Mouse (Mus musculus): ENCODE measurements around the gene Fam102b. TPM values are rescaled to one million over a fixed set of nuclear protein-coding genes. Genes with fewer than 3 reads are reported as not detected.

Fam102b gene
- total RNA-seq, 2 experiments from 2014 or later: 32.5 to 34.8 TPM

DNA sequence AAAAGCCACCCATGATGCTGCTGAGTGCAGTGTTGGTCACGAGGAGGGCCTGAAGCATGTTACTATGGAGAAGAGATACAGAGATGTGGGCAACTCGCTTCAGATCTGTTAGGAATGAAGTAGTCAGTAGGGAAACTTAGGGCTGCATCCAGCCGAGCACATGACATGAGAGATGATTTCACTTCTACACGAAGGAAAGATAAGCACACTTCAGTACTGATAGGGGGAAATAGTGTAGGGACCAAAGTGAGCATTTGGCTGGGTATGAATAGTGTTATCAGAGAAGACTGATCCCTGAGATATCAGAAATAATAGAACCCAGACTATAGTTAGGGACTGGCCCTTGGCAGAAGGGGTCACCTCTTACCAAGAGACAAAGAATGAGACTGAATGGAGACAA lies 14.8 kb downstream of the Fam102b start:
- DNase-seq (ENCODE audit: low spot score in 2 of 2): no peak

DNA sequence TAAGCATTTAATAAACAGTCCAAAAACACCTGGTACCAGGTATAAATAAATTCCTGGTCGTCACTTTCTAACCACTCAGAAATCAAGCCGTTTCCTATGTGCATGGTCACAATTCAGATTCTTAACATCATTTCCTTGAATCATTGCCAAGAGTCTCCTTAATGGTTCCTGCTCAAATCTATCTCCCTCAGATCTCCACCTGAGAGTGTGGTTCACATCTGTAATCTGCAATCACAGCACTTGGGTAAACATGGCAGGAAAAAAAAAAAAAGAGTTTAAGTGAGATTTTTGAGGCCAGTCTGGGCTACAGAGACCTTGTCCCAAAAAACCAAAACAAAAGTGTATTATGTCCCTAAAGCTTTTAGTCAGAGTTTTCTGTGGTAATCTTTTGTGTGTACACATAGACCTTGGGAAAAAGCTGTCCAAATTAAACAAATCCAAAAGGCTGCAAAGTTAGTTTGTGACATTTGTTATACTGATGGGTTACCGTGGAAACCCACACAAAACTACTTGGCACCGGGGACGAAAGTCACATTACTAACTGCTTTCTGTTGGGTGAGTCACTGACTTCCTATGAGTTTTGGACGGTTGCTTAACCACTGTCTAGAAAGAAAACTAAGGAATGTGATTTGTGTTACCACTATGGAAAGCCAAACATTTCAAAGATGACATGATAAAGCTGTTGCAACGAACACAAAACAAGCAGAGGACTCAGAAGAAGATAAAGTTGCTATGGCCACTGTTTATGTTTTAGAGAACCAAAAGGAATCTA lies 16.7 kb downstream of the Fam102b start:
- DNase-seq (ENCODE audit: low spot score in 2 of 2): no peak

DNA sequence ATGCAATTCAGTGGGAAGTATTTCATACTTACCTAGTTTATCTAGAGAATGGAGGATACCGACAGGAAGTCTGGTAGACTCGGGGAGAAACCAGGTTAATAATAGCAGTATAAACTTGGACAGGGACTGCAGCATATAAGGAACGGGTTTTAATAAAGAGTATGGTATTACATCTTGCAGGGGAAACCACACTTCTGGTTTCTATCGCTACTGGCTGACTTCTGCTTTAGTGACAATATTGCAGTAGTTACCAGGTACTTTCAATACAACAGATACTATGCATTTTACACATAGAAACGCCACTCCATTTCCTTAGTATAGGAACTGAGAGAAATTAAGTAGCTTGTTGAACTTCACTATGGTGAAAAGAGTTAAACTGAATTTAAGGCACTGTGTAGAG lies 19.2 kb downstream of the Fam102b start:
- no peak for DNase-seq (ENCODE audit: low spot score in 2 of 2)

DNA sequence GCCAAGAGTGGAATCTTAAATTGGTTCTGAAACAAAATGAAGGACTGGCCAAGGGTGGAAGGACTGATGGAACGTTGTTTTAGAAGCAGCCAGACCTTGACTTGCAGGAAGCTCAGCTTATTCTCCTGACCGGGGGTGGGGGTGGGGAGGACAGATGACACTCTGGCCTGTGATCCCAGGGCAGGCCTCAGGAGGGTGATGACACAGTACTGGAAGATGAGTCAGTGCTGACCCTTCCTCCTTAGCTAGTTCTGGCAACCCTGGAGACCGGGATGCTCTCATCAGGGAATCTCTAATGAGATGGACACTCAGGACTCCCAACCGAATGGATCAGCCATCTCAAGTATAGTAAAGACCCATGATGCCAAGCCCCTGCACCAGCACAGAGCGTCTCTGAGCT lies 21.6 kb downstream of the Fam102b start:
- DNase-seq (ENCODE audit: low spot score in 2 of 2): no peak

DNA sequence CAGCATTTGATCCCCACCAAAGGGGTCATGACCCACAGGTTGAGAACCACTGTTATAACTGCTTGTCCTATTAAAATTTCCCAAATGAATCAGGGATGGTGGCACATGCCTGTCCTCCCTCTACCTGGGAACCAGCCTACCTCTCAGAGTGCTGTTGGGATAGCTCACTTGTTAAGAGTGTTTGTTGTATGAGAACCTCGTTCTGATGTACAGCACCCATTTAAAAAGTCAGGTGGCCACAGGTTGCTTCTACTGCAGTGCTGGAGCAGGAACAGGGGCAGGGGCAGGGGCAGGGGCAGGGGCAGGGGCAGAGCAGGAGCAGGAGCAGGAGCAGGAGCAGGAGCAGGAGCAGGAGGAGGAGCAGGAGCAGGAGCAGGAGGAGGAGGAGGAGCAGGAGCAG lies 28.2 kb downstream of the Fam102b start:
- DNase-seq (ENCODE audit: low spot score in 2 of 2): no peak

DNA sequence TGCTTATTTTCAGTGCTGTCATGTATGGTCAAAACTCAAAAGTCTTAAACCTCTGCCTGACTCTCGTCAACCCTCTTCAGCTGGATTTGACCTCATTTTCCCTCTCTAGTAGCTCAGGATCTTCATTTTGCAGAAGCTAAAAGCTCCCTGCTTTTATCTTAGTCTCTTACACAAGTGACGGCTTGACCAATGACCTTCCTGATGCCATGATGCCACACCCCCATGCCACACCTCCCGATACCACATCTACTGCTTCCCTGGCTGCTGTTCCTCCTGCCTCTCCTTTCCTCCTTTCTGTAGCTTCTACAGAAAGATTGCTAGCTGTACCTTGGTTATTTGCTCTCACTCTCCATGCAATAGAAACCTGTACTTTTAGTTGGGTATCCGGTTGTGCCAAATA lies 29.6 kb downstream of the Fam102b start:
- DNase-seq (ENCODE audit: low spot score in 2 of 2): no peak

DNA sequence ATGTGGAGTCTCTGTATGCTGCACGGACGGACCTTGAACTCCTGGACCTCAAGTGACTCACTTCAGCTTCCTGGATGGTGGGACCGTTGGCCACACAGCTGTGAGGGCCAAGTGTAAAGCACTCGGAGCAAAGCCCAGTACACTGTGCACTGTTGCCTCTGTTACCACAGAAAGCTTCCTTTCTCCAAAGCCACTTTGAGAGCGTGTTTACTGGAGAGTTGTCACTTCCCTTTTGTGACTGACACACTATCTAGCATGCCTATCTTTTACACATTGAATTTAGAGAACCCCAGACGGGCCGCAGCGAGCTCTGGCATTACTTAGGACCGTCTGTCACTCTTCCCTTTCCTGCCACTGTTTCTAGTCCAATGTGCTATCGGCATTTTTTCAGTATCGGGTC lies 30.1 kb downstream of the Fam102b start:
- DNase-seq (ENCODE audit: low spot score in 2 of 2): no peak

DNA sequence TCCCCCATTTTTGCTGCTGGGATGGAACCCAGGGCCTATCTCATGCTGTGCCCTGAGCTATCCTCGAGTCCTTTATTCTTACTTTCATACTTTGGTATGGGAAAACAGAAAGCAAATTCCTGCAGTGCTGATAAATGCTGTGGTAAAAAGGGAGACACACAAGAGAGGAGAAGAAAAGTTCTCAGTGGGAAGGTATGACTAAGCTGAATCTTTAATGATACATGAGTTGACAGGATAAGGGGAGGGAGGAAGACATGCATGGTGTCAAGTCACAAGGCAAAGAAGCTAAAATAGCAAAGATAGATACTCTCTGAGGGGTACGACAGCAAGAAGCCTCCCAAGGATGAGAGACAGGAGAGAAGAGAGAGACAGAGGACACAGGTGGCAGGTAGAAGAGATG lies 32.0 kb downstream of the Fam102b start:
- DNase-seq (ENCODE audit: low spot score in 2 of 2): no peak

DNA sequence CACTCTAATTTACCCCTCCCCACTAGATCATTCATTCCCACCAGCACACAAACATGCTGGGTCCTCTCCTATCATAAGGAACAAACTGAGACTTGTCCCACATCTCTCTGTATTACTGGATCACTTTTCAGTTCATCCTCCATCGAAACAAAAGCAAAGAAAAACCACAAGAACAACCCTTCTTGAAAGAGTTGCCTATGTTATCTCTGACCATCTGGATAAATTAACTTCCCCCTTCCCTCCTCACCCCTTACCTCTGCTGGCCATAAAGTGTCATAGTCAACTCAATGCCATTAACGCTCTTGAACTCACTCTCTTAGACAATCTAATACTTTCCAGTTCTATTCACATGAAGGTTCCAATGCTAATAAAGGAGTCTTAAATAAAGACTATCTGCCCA lies 32.9 kb downstream of the Fam102b start:
- no peak for DNase-seq (ENCODE audit: low spot score in 2 of 2)

DNA sequence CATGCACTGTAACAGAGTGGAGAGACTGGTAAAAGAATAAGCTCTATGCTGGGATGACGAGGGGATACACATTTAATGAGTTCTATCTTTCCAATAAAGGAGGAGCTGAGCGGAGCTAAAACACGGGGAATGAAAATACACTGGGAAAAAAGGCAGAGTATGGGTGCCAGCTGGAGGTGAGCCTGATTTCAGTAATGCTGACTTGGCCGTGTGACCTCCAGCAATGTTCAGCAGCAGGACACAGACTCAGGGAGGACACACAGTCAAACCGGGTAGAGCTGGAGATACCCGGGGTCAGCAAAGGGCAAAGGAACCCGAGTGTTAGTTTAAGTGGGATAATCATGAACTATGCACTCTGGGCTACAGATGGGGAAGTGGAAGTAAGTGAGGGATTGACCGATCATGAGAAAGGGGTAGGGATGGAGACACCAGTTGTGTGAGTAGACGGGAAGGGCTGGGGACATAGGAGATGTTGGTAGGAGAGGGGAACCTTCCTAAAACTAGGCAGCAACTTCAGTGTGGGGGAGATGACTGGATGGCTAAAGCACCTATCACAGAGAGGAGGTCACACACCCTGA lies 37.3 kb downstream of the Fam102b start:
- DNase-seq (ENCODE audit: low spot score in 2 of 2): no peak

DNA sequence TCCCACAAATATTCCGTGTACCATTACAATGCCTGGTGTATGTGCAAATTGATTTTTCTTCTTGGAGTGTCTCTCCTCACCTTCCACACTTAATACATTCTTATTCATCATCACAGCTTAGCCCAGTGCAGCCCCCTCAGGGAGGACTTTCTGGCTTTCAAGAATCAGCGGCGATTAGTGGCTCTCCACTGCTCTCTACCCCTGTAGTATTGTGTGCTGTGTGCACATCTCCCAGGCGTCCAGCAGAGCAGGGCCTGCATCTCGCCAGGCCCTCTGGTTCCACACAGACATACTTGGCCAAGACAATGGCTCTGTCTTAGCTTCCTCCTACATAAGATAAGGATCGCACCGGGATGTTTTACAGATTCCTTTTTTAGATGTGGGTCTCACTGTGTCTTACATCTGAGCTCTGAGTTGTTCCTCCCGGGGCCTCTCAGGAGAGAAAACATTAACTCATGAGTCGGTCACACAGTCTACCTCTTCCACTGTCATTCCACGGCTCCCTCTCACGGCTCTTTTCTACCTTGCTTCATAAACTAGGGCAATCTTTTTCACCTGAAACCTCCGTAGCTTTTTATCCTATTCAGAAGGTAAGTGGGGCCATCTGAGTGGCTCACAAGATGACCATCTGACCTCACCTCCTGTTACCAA lies 40.3 kb downstream of the Fam102b start:
- no peak for DNase-seq (ENCODE audit: low spot score in 2 of 2)

DNA sequence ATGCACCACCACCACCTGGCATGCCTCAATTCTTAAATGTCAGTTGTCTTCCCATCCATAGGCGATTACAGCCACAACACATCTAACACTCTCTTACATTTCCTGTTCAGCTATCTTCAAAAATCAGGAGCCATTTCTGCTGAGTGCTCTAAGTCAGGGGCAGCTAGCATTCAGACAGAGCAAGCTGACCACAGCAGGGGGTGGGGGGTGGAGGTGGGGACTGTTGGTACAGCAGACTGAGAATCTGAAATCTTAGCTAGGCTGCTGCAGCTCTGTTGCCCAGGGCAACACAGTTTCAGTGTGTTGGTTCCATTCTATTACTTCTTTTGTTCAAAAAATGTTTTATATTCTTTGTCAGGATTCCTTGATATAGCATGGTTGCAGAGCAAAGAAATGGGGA lies 40.9 kb downstream of the Fam102b start:
- DNase-seq (ENCODE audit: low spot score in 2 of 2): no peak

DNA sequence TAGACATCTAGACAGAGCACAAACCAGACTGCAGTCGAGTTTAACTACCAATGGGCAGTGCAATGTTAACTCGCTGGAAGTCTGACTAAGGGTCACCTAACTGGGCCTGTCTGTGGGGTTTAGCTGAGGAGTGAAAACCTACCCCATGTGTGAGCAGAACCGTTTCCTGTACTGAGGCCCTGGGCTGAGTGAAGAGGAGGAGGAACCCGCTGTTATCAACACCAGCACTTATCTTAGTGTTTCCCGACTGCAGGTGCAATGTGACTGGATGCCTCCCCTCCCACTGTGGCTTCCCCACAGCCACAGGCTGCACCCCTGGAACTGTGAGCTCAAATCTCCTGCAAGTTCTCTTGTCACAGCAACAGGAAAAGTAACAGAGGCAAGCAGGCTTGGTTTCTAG lies 43.4 kb downstream of the Fam102b start:
- no peak for DNase-seq (ENCODE audit: low spot score in 2 of 2)

DNA sequence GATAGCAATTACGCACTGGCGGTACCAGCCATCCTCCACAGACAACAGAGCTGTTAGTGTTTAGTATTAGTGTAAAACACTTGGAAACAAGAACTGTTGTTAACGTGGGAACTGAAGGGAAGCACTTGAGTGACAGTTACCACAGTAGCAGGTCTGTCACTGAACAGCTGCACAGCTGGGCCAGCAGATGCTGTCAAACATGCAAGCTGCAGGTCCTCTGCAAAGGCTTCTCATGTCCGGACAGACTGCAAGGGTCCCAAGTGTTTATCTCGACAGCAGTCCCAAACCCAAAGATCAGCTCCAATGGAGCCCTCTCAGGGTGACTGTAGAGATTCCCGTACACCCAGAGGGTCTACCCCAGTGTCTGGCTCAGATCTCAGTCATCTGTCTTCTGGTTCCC lies 45.5 kb downstream of the Fam102b start:
- no peak for DNase-seq (ENCODE audit: low spot score in 2 of 2)

DNA sequence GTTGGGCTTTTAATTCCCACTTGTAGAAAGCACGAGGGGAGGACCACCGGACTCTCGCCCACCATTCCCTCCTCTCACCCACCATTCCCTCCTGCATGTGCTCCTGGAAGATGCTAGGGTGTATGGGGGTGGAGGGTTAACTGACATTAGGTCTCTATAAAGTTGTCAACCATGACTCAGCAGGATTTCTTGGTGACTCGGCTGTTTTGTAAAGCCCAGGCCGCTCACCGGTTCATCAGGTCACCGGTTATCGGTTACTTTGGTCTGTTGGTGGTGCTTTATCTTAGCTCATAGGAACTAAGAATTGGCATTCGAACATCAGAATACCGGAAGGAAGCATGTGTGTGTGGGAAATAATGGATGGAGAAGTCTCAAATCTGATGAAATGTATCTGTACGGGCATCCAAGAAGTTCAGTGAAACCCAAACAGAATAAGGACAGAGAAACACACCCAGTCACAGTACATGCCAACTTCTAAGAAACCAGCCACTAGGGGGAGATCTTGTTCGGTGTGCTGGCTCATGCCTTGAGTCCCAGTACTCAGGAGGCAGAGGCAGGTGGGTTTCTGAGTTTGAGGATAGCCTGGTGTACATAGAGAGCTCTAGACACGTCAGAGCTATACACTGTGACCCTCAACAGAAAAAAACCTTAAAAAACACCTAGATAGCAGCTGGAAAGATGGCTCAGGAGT lies 49.9 kb downstream of the Fam102b start:
- no peak for DNase-seq (ENCODE audit: low spot score in 2 of 2)

DNA sequence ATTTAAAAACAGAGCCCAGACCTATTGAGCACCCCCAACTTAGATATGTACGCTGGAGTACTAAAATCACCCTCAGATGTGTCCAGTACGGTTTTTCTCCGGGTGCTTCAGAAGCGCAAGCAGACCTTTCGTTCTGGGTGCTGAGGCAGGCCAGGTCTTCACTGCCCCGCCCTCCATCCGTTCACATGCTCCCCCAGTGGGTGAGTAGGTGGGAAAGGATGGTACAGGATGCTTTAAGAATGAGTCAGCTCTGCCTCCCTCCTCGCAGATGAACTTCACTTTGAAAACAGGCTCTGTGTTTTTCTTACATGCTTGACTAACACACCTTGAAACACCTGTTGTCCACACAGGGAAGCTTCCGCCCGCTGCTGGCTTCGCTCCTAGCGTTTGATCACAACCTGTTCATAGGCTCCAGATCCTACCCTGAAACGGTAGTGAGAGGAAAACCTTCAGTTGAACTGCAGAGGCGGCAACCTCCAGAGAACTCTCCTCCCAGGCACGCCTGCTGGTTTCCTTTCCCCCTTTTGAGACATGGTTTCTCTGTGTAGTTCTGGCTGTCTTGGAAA lies 52.4 kb downstream of the Fam102b start:
- DNase-seq (ENCODE audit: low spot score in 2 of 2): no peak

DNA sequence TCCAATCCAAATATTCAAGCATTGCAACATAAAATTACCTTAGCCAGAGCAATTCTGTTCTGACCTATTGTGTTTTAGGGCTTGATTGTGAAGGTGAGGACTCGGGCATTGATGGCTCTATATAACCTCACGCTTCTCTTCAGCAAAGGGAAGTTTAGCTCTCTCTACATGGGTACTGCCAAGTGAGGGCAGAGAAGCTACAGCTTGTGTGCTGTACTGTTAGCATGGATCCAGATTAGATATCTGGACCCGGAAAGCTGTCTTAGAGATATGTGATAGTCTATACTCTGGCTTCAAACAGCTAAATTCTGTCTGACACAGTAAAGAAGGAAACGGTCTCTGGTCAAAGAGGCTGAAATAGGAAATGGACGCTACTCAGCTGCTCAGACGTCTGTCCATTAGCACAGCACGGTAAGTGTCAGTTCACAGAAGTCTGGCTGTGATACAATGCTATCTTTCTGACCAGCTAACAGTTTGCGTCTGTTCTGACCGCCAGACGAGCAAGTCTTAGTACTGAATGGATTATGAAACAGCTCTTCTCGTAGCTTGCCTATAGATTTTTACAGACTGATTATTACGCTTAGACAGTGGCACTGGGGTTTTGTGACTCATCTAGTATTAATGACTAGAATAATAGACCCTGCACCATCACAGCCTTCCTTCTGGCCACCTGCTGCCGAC lies 53.3 kb downstream of the Fam102b start:
- DNase-seq (ENCODE audit: low spot score in 2 of 2): no peak

DNA sequence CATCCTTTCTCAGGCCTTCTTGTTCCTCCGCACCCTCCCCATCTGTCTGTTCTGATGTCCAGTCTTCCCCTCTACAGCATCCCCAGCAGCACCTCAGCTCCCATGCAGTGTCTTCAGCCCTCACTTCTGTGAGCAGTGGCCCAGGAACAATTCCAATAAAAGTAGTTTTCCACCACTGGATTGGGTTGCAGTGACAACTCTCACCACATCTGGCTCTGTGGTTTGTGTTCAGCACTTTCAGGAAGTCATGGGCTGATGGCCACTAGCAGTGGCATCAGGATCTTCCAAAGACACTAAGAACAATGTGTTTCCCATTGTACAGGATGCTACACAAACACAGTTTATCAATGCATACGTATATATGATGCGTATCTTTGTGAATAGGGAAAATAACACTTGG lies 61.4 kb downstream of the Fam102b start:
- no peak for DNase-seq (ENCODE audit: low spot score in 2 of 2)

DNA sequence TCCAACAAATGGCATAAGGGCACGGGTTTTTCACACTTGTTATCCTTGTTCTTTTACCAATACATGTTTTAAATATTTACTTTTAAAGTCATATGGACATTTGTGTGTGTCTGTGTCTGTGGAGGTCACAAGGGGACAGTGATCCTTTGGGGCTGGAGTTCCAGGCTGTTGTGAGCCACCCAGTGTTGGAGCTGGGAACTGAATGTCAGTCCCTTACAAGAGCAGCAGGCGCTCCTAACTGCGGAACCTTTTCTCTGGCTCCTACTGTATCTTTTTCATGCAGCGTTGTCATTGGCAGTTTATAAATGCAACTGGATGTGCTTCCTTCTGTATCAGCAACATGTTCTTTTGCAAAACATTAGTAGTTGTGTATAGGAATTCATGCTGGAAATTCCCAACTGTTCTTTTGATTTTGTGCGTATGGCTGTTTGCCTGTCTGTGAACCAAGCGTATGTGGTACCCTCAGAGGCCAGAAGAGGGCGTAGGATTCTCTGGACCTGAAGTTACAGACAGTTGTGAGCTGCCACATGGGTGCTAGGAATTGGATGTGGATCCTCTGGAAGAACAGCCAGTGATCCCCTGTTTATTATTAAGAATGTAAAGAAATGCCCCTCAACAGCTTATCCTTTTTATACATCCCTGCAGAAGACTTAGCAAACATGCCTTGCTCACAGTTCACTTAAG lies 62.9 kb downstream of the Fam102b start:
- no peak for DNase-seq (ENCODE audit: low spot score in 2 of 2)

DNA sequence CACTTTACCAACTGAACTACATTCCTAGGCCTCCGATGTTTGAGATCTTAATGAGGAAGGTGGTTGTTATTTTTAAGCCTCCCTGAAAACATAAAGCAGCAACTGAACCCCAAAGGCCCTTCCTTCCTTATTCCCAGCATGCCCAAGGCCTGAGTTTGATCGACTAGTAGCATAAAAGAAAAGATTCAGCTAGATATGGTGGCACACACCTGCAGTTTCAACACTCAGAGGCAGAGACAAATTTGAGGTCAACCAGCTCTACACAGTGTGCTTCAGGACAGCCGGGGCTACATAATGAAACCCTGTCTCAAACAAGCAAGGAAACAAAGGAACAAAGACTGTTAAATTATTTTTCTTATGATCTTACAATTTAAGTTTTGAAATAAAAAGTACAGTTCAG lies 63.6 kb downstream of the Fam102b start:
- no peak for DNase-seq (ENCODE audit: low spot score in 2 of 2)

DNA sequence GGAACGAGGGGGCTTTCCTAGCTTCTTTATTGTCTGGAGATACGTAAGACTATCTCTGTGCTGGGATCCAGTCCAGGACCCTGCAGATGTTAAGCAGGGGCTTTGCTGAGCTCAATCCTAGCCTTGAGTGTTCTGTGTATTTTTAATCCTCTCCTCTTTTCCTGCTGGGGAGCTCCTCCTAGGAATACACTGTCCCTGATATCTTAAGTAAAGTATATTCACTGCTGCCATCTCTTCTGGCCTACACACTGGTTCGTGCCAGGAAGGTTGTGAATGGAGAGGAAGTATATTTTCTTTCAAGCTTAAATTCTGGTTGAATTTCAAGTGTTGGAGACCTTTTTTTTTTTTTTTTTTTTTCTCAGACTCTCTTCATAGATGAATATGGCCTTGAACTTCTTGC lies 64.1 kb downstream of the Fam102b start:
- no peak for DNase-seq (ENCODE audit: low spot score in 2 of 2)
